Mouse (Mus musculus) ZHBTc4 (cell line): ENCODE measurements at regions not wholly inside any gene's neighbourhood (a gene's known extent, or its start where the extent isn't known, plus 50 kb on each side); places are given as distances from the start of the nearest gene placed in this dataset.
A peak's percentile ranks its signal among the peaks of the same experiment; 100 is the strongest.
"Not testable (repeated sequence)": the region's sequence is repeated elsewhere in the genome, so short reads cannot be mapped to it uniquely, and the experiment has no call there.

Experiments
- DNase-seq: peaks from one replicate; pipeline ENCODE4 v3.0.0-alpha.2; 2011; ENCODE audit warnings: low read depth, low spot score

- DNase-seq = peak; percentile 69
Measured at GRCm38 (mm10) chr4:71422121-71422520, 335.6 kb downstream of the Gm11232 start.

GRCm38 (mm10) chr4:71409867-71410266, 347.9 kb downstream of the Gm11232 start:
- no peak for DNase-seq

GRCm38 (mm10) chr4:71390444-71390843, 367.3 kb downstream of the Gm11232 start:
- no peak for DNase-seq

- no peak for DNase-seq
Measured at GRCm38 (mm10) chr4:71369276-71369675, 388.5 kb downstream of the Gm11232 start.

GRCm38 (mm10) chr4:71363761-71364160, 394.0 kb downstream of the Gm11232 start:
- DNase-seq = no peak

GRCm38 (mm10) chr4:71357626-71358025, 400.1 kb downstream of the Gm11232 start:
- DNase-seq = no peak

- DNase-seq = no peak
Measured at GRCm38 (mm10) chr4:71356714-71357113, 401.1 kb downstream of the Gm11232 start.

GRCm38 (mm10) chr4:71356310-71356709, 401.5 kb downstream of the Gm11232 start:
- DNase-seq = no peak

GRCm38 (mm10) chr4:71351880-71352279, 405.9 kb downstream of the Gm11232 start:
- DNase-seq = no peak

GRCm38 (mm10) chr4:71343068-71343467, 414.7 kb downstream of the Gm11232 start:
- no peak for DNase-seq

GRCm38 (mm10) chr4:71338582-71338981, 419.2 kb downstream of the Gm11232 start:
- DNase-seq = no peak

- no peak for DNase-seq
Measured at GRCm38 (mm10) chr4:71332672-71333071, 425.1 kb downstream of the Gm11232 start.

- DNase-seq = peak; percentile 46
Measured at GRCm38 (mm10) chr4:71332018-71332417, 425.7 kb downstream of the Gm11232 start.

GRCm38 (mm10) chr4:71316605-71317004, 441.2 kb downstream of the Gm11232 start:
- peak; percentile 90 for DNase-seq

GRCm38 (mm10) chr4:71307176-71307612, 450.6 kb downstream of the Gm11232 start:
- no peak for DNase-seq

- no peak for DNase-seq
Measured at GRCm38 (mm10) chr4:71306690-71307089, 451.1 kb downstream of the Gm11232 start.

GRCm38 (mm10) chr4:71295716-71296115, 462.0 kb downstream of the Gm11232 start:
- DNase-seq = not testable (repeated sequence)

- no peak for DNase-seq
Measured at GRCm38 (mm10) chr4:71291741-71292149, 466.0 kb downstream of the Gm11232 start.

- DNase-seq = not testable (repeated sequence)
Measured at GRCm38 (mm10) chr4:71291111-71291740, 466.5 kb downstream of the Gm11232 start.

- DNase-seq = no peak
Measured at GRCm38 (mm10) chr4:71283147-71283546, 474.6 kb downstream of the Gm11232 start.

- DNase-seq = no peak
Measured at GRCm38 (mm10) chr4:71279710-71280109, 478.1 kb downstream of the Gm11232 start.

- no peak for DNase-seq
Measured at GRCm38 (mm10) chr4:71259897-71260296, 497.9 kb downstream of the Gm11232 start.

- no peak for DNase-seq
Measured at GRCm38 (mm10) chr4:71230497-71230872, 527.3 kb downstream of the Gm11232 start.
